Mouse (Mus musculus): ENCODE results near the gene Ranbp10.

GRCm38 (mm10) chr8:105771398-105772175 is 55.6 kb downstream of the Ranbp10 start:
- TF ChIP-seq POLR2A (IDR thresholded peaks at IDR 0.05; ENCODE audit: borderline replicate concordance, low read depth, low read length) = no peak
- TF ChIP-seq CTCF (IDR thresholded peaks at IDR 0.05; ENCODE audit: low read depth, low read length) = no peak

Data from bone marrow macrophage, adult 2 months (primary cell).